Comparison of ENCODE assay signal across 29 mouse cellular contexts in the genomic region with DNA sequence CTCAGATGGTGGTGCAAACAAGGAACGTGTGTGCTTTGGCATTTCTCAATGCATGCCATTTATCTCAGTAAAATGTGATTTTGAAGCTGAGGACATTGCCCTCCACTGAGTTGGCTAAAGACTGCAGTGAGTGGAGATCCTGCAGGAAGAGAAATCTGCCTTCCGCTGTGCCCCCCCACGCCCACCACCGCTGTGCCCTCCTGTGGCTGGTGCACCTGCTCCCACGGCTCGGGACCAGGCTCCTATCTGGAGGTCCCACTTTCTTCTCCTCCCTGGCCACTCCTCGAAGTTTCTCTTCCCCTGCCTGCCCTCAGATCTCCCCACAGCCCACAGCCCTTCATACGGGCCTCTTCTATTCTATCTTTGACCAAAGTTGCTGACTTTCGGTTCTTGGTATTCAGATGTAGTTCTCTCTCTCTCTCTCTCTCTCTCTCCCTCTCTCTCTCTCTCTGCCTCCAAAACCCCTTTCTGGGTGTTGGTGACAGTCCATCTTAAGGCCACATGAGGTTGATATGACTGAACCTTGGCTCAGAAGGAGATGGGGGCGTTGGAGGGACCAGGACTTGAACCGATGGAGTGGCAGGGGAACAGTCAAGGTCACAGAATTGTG.
DNase-seq lines count a peak whose midpoint lies in the region; ATAC-seq and TF ChIP-seq lines count a peak whose summit lies in the region.
"Had no signal": no experiment of that assay in that cellular context is flagged by ENCODE, and none has a peak within 500 bp of the region (broad histone marks: within the 10 kb centered on the region; RNA-seq: fewer than 3 reads in every experiment).

No protein-coding gene starts in this region.

- no peak overlapping the region for H3K9ac ChIP-seq in hindbrain, postnatal 0 days (replicated peaks; ENCODE audit: low read length)
- H3K9ac ChIP-seq: liver, embryonic 13.5 days; neural tube, embryonic 12.5 days; stomach, embryonic 15.5 days had no signal

- intact Hi-C loops in left cerebral cortex, postnatal 25 days (cut with DNase I): no loop called here

- H3K27me3 ChIP-seq in hindbrain, postnatal 0 days (ENCODE audit: insufficient read depth, low read length): no peaks in the 10 kb centered on the region
- H3K27me3 ChIP-seq: liver, embryonic 13.5 days; neural tube, embryonic 12.5 days; stomach, embryonic 15.5 days had no signal

- WGBS in hindbrain, postnatal 0 days: 83% methylated on average over 11 of the region's 11 CpGs

- peak; percentile 45 for ATAC-seq in megakaryocyte progenitor cell, adult 5-6 weeks (replicated peaks; ENCODE audit: poor library complexity)
- ATAC-seq in hindbrain, postnatal 0 days: no peak
- ATAC-seq: activated CD4-positive, CD25-positive, alpha-beta regulatory T cell, adult 4 months; CD4-positive, CD25-positive, alpha-beta regulatory T cell, adult 4 months; forebrain, embryonic 16.5 days; intestine, embryonic 16.5 days; midbrain, embryonic 16.5 days had no signal

- no peaks in the 10 kb centered on the region for H3K4me1 ChIP-seq in hindbrain, postnatal 0 days (ENCODE audit: insufficient read depth, low read length)
- H3K4me1 ChIP-seq: liver, embryonic 13.5 days; neural tube, embryonic 12.5 days had no signal

- TF ChIP-seq CTCF in hindbrain, postnatal 0 days (IDR thresholded peaks at IDR 0.05; ENCODE audit: low read depth): no peak

- H3K27ac ChIP-seq in hindbrain, postnatal 0 days: no peak overlapping the region
- H3K27ac ChIP-seq: liver, embryonic 13.5 days; macrophage; midbrain, embryonic 10.5 days; neural tube, embryonic 12.5 days; stomach, embryonic 15.5 days had no signal

- DNase-seq in spleen, postnatal 36 days (ENCODE audit: low spot score in 2 of 2): peak; percentile 19 to 24
- no peak for DNase-seq in spleen, adult 12 weeks (ENCODE audit: low spot score)
- peak; percentile 40 for DNase-seq in thymus, postnatal 0 days (ENCODE audit: low spot score)
- DNase-seq in thymus, postnatal 4 days: peak; percentile 67
- no peak for DNase-seq in left cerebral cortex, adult 18-20 months (ENCODE audit: low spot score in 2 of 2)
- no peak for DNase-seq in left cerebral cortex, postnatal 25 days (ENCODE audit: low spot score in 2 of 2)
- no peak for DNase-seq in hindbrain, postnatal 0 days (ENCODE audit: low spot score)
- DNase-seq: adrenal gland, adult 2 months; cerebellum, adult 9-10 months; heart, postnatal 14 days; kidney, adult 8-10 months; kidney, postnatal 10 days; left cerebral cortex, postnatal 4 days; liver, embryonic 13.5 days; lung, adult 2 months; lung, postnatal 10 days; right cerebral cortex, postnatal 4 days had no signal

- H3K9me3 ChIP-seq in hindbrain, postnatal 0 days (ENCODE audit: low read length): no peaks in the 10 kb centered on the region
- H3K9me3 ChIP-seq: liver, embryonic 13.5 days; midbrain, embryonic 10.5 days; neural tube, embryonic 12.5 days; stomach, embryonic 15.5 days had no signal

- H3K4me2 ChIP-seq in hindbrain, postnatal 0 days (ENCODE audit: low read depth, low read length): no peak overlapping the region
- H3K4me2 ChIP-seq: liver, embryonic 13.5 days; neural tube, embryonic 12.5 days; stomach, embryonic 15.5 days had no signal

- no peaks in the 10 kb centered on the region for H3K36me3 ChIP-seq in hindbrain, postnatal 0 days (ENCODE audit: insufficient read depth, low read length)
- H3K36me3 ChIP-seq: liver, embryonic 13.5 days; midbrain, embryonic 10.5 days; neural tube, embryonic 12.5 days; stomach, embryonic 15.5 days had no signal

- H3K4me3 ChIP-seq in hindbrain, postnatal 0 days (ENCODE audit: low read length): no peak overlapping the region
- H3K4me3 ChIP-seq: erythroblast, embryonic 14.5 days; liver, embryonic 13.5 days; midbrain, embryonic 10.5 days; myocyte; neural tube, embryonic 12.5 days; stomach, embryonic 15.5 days had no signal

Comparison
In these comparisons a context has a peak if more than half of its experiments do, and no peak if none do; other contexts are left out.
1. DNase-seq: peak in spleen, postnatal 36 days (2 of 2), thymus, postnatal 0 days (single experiment) and thymus, postnatal 4 days (single experiment); none in spleen, adult 12 weeks (single experiment), left cerebral cortex, adult 18-20 months (0 of 2), left cerebral cortex, postnatal 25 days (0 of 2) and hindbrain, postnatal 0 days (single experiment).